Mouse (Mus musculus): Measurements from ENCODE around the gene Elovl7. TPM values are rescaled to one million over a fixed set of nuclear protein-coding genes. Genes with fewer than 3 reads are reported as not detected.

Gene Elovl7
- not detected in 2 replicates for polyA plus RNA-seq (2012; ENCODE audit: insufficient read depth, insufficient read length, low replicate concordance, missing spikeins)

- under 1% methylated on average over 38 of the region's 40 CpGs for WGBS
- H3K4me1 ChIP-seq (ENCODE audit: control insufficient read depth, insufficient read depth, low read length), result no peaks in the 10 kb centered on the region
- H3K4me3 ChIP-seq (ENCODE audit: insufficient read depth, low read depth, low read length), result peak within 1 kb of the TSS; percentile 75
- H3K27ac ChIP-seq (ENCODE audit: insufficient read depth, low read depth, low read length), result peak within 1 kb of the TSS; percentile 55
- TF ChIP-seq POLR2A (IDR thresholded peaks at IDR 0.05; ENCODE audit: insufficient read depth, low read depth, low read length), result peak; percentile 30; the same call in 1 of the 2 replicates
- 0 out of 2 replicates have a peak, but pooled peaks have one; percentile 27 for TF ChIP-seq CTCF (IDR thresholded peaks at IDR 0.05; ENCODE audit: insufficient read depth, low read depth, low read length)
Measured at GRCm38 (mm10) chr13:108214081-108214484, at the start of gene Elovl7. Gene Elovl7, plus strand, starts transcription at chr13:108214404.

GRCm38 (mm10) chr13:108164621-108165020 lies 49.6 kb upstream of the Elovl7 start:
- Histone ChIP-seq H3K4me3 (ENCODE audit: insufficient read depth, low read depth, low read length) (no peak overlapping the region), H3K27ac (ENCODE audit: insufficient read depth, low read depth, low read length) (no peak overlapping the region), H3K4me1 (ENCODE audit: control insufficient read depth, insufficient read depth, low read length) (peaks cover 1% of the 10 kb centered on the region; the same call in 1 of the 2 replicates)
- WGBS, result 92% methylated on average over 3 of the region's 3 CpGs
- TF ChIP-seq CTCF (IDR thresholded peaks at IDR 0.05; ENCODE audit: insufficient read depth, low read depth, low read length) (no peak), POLR2A (IDR thresholded peaks at IDR 0.05; ENCODE audit: insufficient read depth, low read depth, low read length) (no peak)

DNA sequence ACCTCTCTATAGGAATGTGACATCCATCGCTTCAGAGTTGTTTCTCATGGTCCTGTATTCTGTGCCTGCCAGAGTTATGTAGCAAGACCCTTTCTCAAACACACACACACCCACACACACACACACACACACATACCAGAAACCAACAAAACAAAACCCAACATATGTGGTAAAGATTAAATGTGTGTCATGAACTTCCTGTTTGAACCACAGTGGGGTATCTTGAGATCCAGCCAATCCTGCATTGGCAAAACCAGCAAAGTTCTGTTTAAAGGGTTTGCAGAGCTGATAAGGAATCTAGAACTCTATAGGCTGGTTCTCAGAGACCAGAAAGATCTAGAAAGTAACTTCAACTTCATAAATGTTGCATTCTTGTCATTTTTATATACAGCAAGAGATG lies 44.2 kb upstream of the Elovl7 start:
- no peaks in the 10 kb centered on the region for H3K4me1 ChIP-seq (ENCODE audit: control insufficient read depth, insufficient read depth, low read length)
- no peak for TF ChIP-seq POLR2A (IDR thresholded peaks at IDR 0.05; ENCODE audit: insufficient read depth, low read depth, low read length)
- no peak for TF ChIP-seq CTCF (IDR thresholded peaks at IDR 0.05; ENCODE audit: insufficient read depth, low read depth, low read length)
- H3K27ac ChIP-seq (ENCODE audit: insufficient read depth, low read depth, low read length), result no peak overlapping the region
- H3K4me3 ChIP-seq (ENCODE audit: insufficient read depth, low read depth, low read length), result no peak overlapping the region
- 100% methylated on average over 1 of the region's 1 CpGs for WGBS

- TF ChIP-seq CTCF (IDR thresholded peaks at IDR 0.05; ENCODE audit: insufficient read depth, low read depth, low read length) (no peak), POLR2A (IDR thresholded peaks at IDR 0.05; ENCODE audit: insufficient read depth, low read depth, low read length) (no peak)
- WGBS, result 87% methylated on average over 8 of the region's 8 CpGs
- no peak overlapping the region for H3K4me3 ChIP-seq (ENCODE audit: insufficient read depth, low read depth, low read length)
- no peaks in the 10 kb centered on the region for H3K4me1 ChIP-seq (ENCODE audit: control insufficient read depth, insufficient read depth, low read length)
- H3K27ac ChIP-seq (ENCODE audit: insufficient read depth, low read depth, low read length), result no peak overlapping the region
Measured at GRCm38 (mm10) chr13:108170511-108170910, 43.7 kb upstream of the Elovl7 start.

DNA sequence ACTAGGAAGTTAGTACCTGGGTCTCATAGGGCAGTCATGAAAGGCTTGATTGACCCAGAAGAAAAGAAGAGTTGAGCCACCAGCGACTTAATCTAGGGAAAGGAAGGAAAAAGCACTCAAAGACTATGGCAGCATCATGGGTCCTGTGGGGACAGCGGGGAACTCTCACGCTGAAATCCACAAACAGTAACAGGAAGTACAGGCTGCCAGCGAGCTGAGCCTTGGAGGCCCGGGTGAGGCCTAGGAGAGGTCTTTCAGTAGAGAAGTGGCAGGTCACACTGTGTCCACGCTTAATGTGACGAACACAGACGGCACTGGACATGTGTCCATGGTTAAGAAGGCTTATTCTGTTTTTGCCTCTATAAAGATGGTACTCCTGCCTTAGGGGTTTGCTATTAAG lies 34.6 kb upstream of the Elovl7 start:
- H3K4me1 ChIP-seq (ENCODE audit: control insufficient read depth, insufficient read depth, low read length), result no peaks in the 10 kb centered on the region
- no peak overlapping the region for H3K27ac ChIP-seq (ENCODE audit: insufficient read depth, low read depth, low read length)
- WGBS, result 92% methylated on average over 8 of the region's 8 CpGs
- H3K4me3 ChIP-seq (ENCODE audit: insufficient read depth, low read depth, low read length), result no peak overlapping the region
- TF ChIP-seq CTCF (IDR thresholded peaks at IDR 0.05; ENCODE audit: insufficient read depth, low read depth, low read length) (no peak), POLR2A (IDR thresholded peaks at IDR 0.05; ENCODE audit: insufficient read depth, low read depth, low read length) (no peak)

DNA sequence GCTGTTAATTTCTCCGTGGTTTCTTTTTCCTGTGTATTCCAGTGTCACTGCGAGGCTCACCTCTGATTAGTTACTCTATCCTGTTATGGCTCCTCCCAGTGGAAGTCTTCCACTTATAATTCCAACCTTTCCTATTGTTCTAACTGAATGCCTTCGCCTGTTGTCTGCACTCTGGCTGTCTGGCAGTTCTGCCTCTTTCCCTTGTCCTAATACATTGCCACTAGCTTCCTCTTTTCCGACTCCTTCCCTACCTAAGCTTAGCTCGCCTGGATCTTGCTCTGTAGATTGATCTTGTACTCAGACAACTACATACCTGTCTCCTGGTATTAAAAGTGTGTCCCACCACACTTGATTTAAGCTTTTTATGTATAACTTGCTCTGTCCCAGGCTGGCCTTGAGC lies 33.4 kb upstream of the Elovl7 start:
- no peak for TF ChIP-seq POLR2A (IDR thresholded peaks at IDR 0.05; ENCODE audit: insufficient read depth, low read depth, low read length)
- TF ChIP-seq CTCF (IDR thresholded peaks at IDR 0.05; ENCODE audit: insufficient read depth, low read depth, low read length), result no peak
- Histone ChIP-seq H3K4me3 (ENCODE audit: insufficient read depth, low read depth, low read length) (no peak overlapping the region), H3K27ac (ENCODE audit: insufficient read depth, low read depth, low read length) (no peak overlapping the region), H3K4me1 (ENCODE audit: control insufficient read depth, insufficient read depth, low read length) (no peaks in the 10 kb centered on the region)
- 87% methylated on average over 5 of the region's 5 CpGs for WGBS

DNA sequence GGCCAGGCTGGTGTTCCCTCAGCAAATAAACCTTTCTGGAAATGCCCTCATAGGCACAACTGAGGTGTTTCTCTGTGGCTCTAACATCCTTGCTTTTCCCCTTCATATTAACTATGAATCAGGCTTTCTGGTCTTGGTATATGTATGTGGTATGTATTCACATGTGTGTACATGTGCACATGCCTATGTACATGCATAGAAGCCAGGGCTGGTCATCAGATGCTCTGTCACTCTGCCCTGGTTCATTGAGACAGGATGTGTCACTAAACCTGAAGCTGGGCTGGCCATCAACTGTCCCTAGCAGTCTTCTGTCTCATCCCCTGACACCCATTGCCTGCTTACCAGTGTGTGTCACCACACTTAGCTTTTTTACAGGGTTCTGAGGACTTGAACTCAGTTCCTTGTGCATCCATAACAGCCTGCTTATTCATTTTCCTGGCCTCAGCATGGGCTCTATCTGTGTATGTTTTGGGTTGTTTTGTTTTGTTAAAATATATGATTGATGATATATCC lies 29.4 kb upstream of the Elovl7 start:
- no peak for TF ChIP-seq CTCF (IDR thresholded peaks at IDR 0.05; ENCODE audit: insufficient read depth, low read depth, low read length)
- TF ChIP-seq POLR2A (IDR thresholded peaks at IDR 0.05; ENCODE audit: insufficient read depth, low read depth, low read length), result no peak
- Histone ChIP-seq H3K27ac (ENCODE audit: insufficient read depth, low read depth, low read length) (no peak overlapping the region), H3K4me1 (ENCODE audit: control insufficient read depth, insufficient read depth, low read length) (no peaks in the 10 kb centered on the region), H3K4me3 (ENCODE audit: insufficient read depth, low read depth, low read length) (no peak overlapping the region)

GRCm38 (mm10) chr13:108185530-108185929 lies 28.7 kb upstream of the Elovl7 start:
- Histone ChIP-seq H3K27ac (ENCODE audit: insufficient read depth, low read depth, low read length) (no peak overlapping the region), H3K4me1 (ENCODE audit: control insufficient read depth, insufficient read depth, low read length) (no peaks in the 10 kb centered on the region), H3K4me3 (ENCODE audit: insufficient read depth, low read depth, low read length) (no peak overlapping the region)
- TF ChIP-seq POLR2A (IDR thresholded peaks at IDR 0.05; ENCODE audit: insufficient read depth, low read depth, low read length) (no peak), CTCF (IDR thresholded peaks at IDR 0.05; ENCODE audit: insufficient read depth, low read depth, low read length) (no peak)
- 95% methylated on average over 3 of the region's 3 CpGs for WGBS

- TF ChIP-seq CTCF (IDR thresholded peaks at IDR 0.05; ENCODE audit: insufficient read depth, low read depth, low read length) (no peak), POLR2A (IDR thresholded peaks at IDR 0.05; ENCODE audit: insufficient read depth, low read depth, low read length) (no peak)
- no peaks in the 10 kb centered on the region for H3K4me1 ChIP-seq (ENCODE audit: control insufficient read depth, insufficient read depth, low read length)
- 84% methylated on average over 4 of the region's 4 CpGs for whole genome bisulfite sequencing
- H3K4me3 ChIP-seq (ENCODE audit: insufficient read depth, low read depth, low read length), result no peak overlapping the region
- no peak overlapping the region for H3K27ac ChIP-seq (ENCODE audit: insufficient read depth, low read depth, low read length)
Measured at GRCm38 (mm10) chr13:108187994-108188393, 26.2 kb upstream of the Elovl7 start.

Measured in olfactory bulb, adult 2 months (tissue).